Comparison of ENCODE assay signal across 8 mouse cellular contexts in genomic region chr11:3408997-3409732, GRCm38 (mm10). TPM values are rescaled to one million over a fixed set of nuclear protein-coding genes. Genes with fewer than 3 reads are reported as not detected.
A peak's percentile ranks its signal among the peaks of the same experiment; 100 is the strongest.
DNase-seq lines count a peak whose midpoint lies in the region; ATAC-seq and TF ChIP-seq lines count a peak whose summit lies in the region.

Gene Limk2, minus strand, starts transcription at chr11:3409189.

- POLR2A ChIA-PET in Patski (lab: Charles Lee): interaction anchor here (1.1 kb wide), 1 partner anchor 67 kb away, joined by 3 read pairs; no protein-coding TSS in a partner anchor

- in situ Hi-C loops in Patski (cut with MboI; ENCODE audit: low pct_unique_long_range_greater_than_20kb): loop anchor here (5.0 kb wide), 1 partner anchor 62 kb away; no protein-coding TSS in a partner anchor

- peak; percentile 85 for ATAC-seq in Patski
- ATAC-seq in hindbrain, embryonic 14.5 days (ENCODE audit: low FRiP score): peak; percentile 90

- H3K36me3 ChIP-seq in hindbrain, embryonic 14.5 days (replicated peaks; ENCODE audit: control insufficient read depth, insufficient read depth): peaks cover 4% of the 10 kb centered on the region

- H3K4me1 ChIP-seq in hindbrain, embryonic 14.5 days (replicated peaks; ENCODE audit: control insufficient read depth, insufficient read depth, low read length): peaks cover 15% of the 10 kb centered on the region; the same call in 1 of the 2 replicates

- H3K4me3 ChIP-seq in hindbrain, embryonic 14.5 days (replicated peaks; ENCODE audit: low read length): peak within 1 kb of the TSS; percentile 49

- peak within 1 kb of the TSS; percentile 66 for H3K9ac ChIP-seq in hindbrain, embryonic 14.5 days

- peak; percentile 99 for TF ChIP-seq CTCF in Patski (IDR thresholded peaks at IDR 0.05)

- peak within 1 kb of the TSS; percentile 76 for H3K4me2 ChIP-seq in hindbrain, embryonic 14.5 days (replicated peaks)

- CTCF ChIA-PET in Patski (lab: Charles Lee): interaction anchor here (0.6 to 1.5 kb wide), 8 partner anchors 11 to 77 kb away, joined by 3 to 9 read pairs (median 4); no protein-coding TSS in a partner anchor

- peak within 1 kb of the TSS; percentile 55; the same call in 1 of the 2 replicates for H3K27ac ChIP-seq in hindbrain, embryonic 14.5 days

- WGBS in hindbrain, embryonic 14.5 days: 3% methylated on average over 41 of the region's 45 CpGs

- H3K27me3 ChIP-seq in Patski: no peaks in the 10 kb centered on the region
- no peaks in the 10 kb centered on the region for H3K27me3 ChIP-seq in hindbrain, embryonic 14.5 days (ENCODE audit: control insufficient read depth, insufficient read depth, low read length)

- H3K9me3 ChIP-seq in hindbrain, embryonic 14.5 days (ENCODE audit: control insufficient read depth, low read length): no peaks in the 10 kb centered on the region

- DNase-seq in Patski (ENCODE audit: low read depth, low spot score): peak; percentile 42
- peak; percentile 96 to 97 for DNase-seq in cerebellum, postnatal 14 days
- peak; percentile 68 to 74 for DNase-seq in frontal cortex, postnatal 25 days (ENCODE audit: low spot score in 2 of 2)
- peak; percentile 76 for DNase-seq in hindbrain, embryonic 14.5 days (ENCODE audit: low spot score)
- peak; percentile 83 to 85 for DNase-seq in layer of hippocampus, postnatal 36 days
- peak; percentile 95 for DNase-seq in lung, postnatal 36 days
- peak; percentile 94 for DNase-seq in retina, postnatal 1 day
- peak; percentile 89 to 91 for DNase-seq in urinary bladder, adult 18-20 months (ENCODE audit: low spot score in 2 of 2)

RNA-seq across cellular contexts. Expression of gene Limk2, which starts in this region (rescaled TPM):
- 38.5 TPM for polyA plus RNA-seq in Patski (2021)
- polyA plus RNA-seq in hindbrain, embryonic 14.5 days (2014; fragmentation: Nextera tagmentation; extraction: Ambion mirVana): 146 and 148 TPM in 2 replicates
- total RNA-seq in layer of hippocampus, postnatal 36 days (2021): 10 to 100 TPM; 95.5 to 98.4 TPM

Comparison
In these comparisons a context has a peak if more than half of its experiments do, and no peak if none do; other contexts are left out.
1. Peak in every context shown above with its lines: DNase-seq, ATAC-seq, H3K4me3 ChIP-seq and H3K27ac ChIP-seq.
2. DNase-seq: peak in every context shown above with its lines; median percentile 96 in cerebellum, postnatal 14 days; 95 in lung, postnatal 36 days; 94 in retina, postnatal 1 day; 90 in urinary bladder, adult 18-20 months; 84 in layer of hippocampus, postnatal 36 days; 76 in hindbrain, embryonic 14.5 days; 71 in frontal cortex, postnatal 25 days; 42 in Patski.